Mouse (Mus musculus) kidney, adult 2 months (tissue): ENCODE results near the gene Gm42674. TPM values are rescaled to one million over a fixed set of nuclear protein-coding genes. Genes with fewer than 3 reads are reported as not detected.

Source experiments
- DNase-seq: peaks from one replicate; pipeline ENCODE4 v3.0.0; 2021
- H3K27ac ChIP-seq: fragments of 200-500 bp; 2 replicates; pipeline ENCODE4 v1.5.1; 2012; ENCODE audit warnings: low read depth, low read length, control low read depth, inconsistent platforms; ENCODE audit not compliant: insufficient read depth
- H3K27me3 ChIP-seq: fragments of 200-500 bp; replicated peaks from 2 replicates; pipeline ENCODE4 v1.6.1; 2012; ENCODE audit warnings: mild to moderate bottlenecking, moderate library complexity, low read length, inconsistent platforms; ENCODE audit not compliant: control insufficient read depth, insufficient read depth
- H3K36me3 ChIP-seq: fragments of 200-500 bp; 2 replicates; pipeline ENCODE4 v1.6.1; 2012; ENCODE audit warnings: mild to moderate bottlenecking, moderate library complexity, low read length, inconsistent platforms; ENCODE audit not compliant: control insufficient read depth, insufficient read depth
- H3K4me1 ChIP-seq: fragments of 200-500 bp; 2 replicates; pipeline ENCODE4 v1.6.1; 2011; ENCODE audit warnings: low read length; ENCODE audit not compliant: control insufficient read depth, insufficient read depth
- H3K4me3 ChIP-seq: fragments of 200-500 bp; 2 replicates; pipeline ENCODE4 v1.5.1; 2011; ENCODE audit warnings: mild to moderate bottlenecking, low read depth, low read length, control low read depth; ENCODE audit not compliant: insufficient read depth
- CTCF ChIP-seq: fragments of 200-500 bp; conservative IDR thresholded peaks from 2 replicates; pipeline ENCODE4 v1.5.1; 2011; ENCODE audit warnings: low read depth, mild to moderate bottlenecking, control low read depth, low read length, moderate library complexity, mixed read lengths; ENCODE audit not compliant: insufficient read depth, insufficient read length
- POLR2A ChIP-seq: fragments of 200-500 bp; IDR thresholded peaks from one replicate; pipeline ENCODE4 v1.6.1; 2011; ENCODE audit warnings: low read depth, low read length, control low read depth
- WGBS: fragments of 180-500 bp; shearing (Covaris S2); methylation state at CpG from one replicate; pipeline ENCODE4 v1.1.7; 2018; 5-methylcytosine and 5-hydroxymethylcytosine counted together
- polyA plus RNA-seq: library from polyadenylated mRNA; depleted of rRNA; stranded (reverse); fragments of >200 nt; gene quantifications from 2 replicates; pipeline ENCODE4 v1.2.3, GENCODE M21; 2012

The Gm42674 gene
- polyA plus RNA-seq, 1 experiment = not detected

DNA sequence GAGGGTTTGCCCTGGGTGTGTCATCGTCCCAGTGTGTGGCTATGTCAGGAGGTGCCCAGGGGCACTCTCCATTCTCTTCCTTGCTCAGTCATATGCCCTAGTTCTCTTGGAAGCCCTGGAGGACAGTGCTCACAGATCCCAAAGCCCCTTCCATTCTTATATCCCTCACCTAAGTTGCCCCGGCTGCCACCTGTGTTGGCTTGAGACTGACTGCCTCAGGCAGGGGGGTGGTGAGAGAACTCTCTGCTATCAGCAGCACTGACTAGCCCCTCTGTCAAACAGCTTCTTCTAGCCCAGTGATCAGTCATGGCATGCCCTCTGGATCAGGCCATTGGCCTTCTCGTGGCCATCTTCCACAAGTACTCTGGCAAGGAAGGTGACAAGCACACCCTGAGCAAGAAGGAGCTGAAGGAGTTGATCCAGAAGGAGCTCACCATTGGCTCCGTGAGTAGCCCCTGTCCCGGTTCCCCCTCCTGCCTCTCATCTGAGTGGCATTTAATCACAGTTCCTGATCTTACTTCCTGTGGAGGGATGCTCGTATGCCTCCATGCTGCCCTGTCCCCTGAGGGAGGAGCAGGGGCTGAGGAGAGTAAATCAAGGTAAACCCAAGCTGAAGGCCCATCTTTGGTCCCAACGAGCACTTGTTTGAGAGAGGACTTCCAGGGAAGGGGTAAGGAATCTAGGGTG, 11.9 kb downstream of the Gm42674 start:
- DNase-seq = no peak
- H3K4me3 ChIP-seq = peak overlapping the region; percentile 63

DNA sequence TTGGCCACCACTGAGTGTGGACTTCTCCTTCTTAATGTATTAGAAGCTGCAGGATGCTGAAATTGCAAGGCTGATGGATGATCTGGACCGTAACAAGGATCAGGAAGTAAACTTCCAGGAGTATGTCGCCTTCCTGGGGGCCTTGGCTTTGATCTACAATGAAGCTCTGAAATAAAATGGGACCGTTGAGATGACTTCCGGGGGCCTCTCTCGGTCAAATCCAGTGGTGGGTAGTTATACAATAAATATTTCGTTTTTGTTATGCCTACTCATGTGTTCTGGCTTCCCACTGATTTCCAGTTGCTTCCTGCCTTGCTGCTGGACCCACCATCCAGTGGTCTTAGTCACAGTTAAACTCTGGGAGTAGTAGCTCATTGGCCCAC, 12.4 kb downstream of the Gm42674 start:
- no peaks in the 10 kb centered on the region for H3K4me1 ChIP-seq
- no peaks in the 10 kb centered on the region for H3K27me3 ChIP-seq
- no peak for TF ChIP-seq POLR2A
- TF ChIP-seq CTCF = no peak
- H3K4me3 ChIP-seq = peak overlapping the region; percentile 63
- no peaks in the 10 kb centered on the region for H3K36me3 ChIP-seq
- peak overlapping the region; percentile 73; the same call in 1 of the 2 replicates for H3K27ac ChIP-seq
- 69% methylated on average over 6 of the region's 6 CpGs for WGBS
- no peak for DNase-seq

More for the DNA sequence above, 11.9 kb downstream of the Gm42674 start:
- Histone ChIP-seq H3K27ac (peak overlapping the region; percentile 73), H3K4me1 (no peaks in the 10 kb centered on the region), H3K36me3 (no peaks in the 10 kb centered on the region), H3K27me3 (no peaks in the 10 kb centered on the region)
- WGBS = 52% methylated on average over 7 of the region's 7 CpGs
- TF ChIP-seq CTCF (no peak), POLR2A (no peak)

DNA sequence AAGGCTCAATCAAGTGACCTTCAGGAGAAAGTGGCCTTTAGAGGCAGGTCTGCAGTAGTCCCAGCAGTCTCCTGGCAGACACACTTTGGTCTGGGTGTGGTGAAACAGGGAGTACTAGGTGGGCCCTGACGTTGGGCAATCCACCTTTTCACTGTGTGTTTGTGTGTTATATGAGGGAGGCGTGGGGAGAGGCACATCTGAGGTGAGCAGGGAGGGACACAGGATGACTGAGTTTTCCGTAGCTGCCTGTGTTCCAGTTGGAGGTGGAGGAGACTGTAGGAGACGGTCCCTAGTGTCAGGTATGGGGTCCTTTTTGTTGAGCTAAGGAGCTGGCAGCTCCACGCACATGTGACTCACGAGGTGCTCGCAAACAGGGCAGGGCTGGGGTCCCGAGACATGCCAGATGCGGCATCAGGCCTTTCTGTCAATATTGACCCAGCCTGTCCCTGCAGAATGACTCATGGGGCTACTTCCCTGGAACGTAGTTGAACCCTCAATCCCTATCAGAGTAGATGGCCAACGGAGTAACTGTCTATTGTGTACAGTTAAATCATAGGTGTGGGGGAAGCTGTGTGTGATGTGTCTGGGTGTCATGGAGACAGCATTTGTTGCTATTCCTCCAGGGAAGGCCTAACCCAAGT, 13.0 kb downstream of the Gm42674 start:
- DNase-seq = no peak
- Histone ChIP-seq H3K36me3 (no peaks in the 10 kb centered on the region), H3K27me3 (no peaks in the 10 kb centered on the region), H3K27ac (no peak overlapping the region), H3K4me3 (0 out of 2 replicates have a peak overlapping the region, but pooled peaks have one; percentile 2), H3K4me1 (no peaks in the 10 kb centered on the region)
- TF ChIP-seq POLR2A (no peak), CTCF (no peak)
- WGBS = 76% methylated on average over 11 of the region's 11 CpGs

DNA sequence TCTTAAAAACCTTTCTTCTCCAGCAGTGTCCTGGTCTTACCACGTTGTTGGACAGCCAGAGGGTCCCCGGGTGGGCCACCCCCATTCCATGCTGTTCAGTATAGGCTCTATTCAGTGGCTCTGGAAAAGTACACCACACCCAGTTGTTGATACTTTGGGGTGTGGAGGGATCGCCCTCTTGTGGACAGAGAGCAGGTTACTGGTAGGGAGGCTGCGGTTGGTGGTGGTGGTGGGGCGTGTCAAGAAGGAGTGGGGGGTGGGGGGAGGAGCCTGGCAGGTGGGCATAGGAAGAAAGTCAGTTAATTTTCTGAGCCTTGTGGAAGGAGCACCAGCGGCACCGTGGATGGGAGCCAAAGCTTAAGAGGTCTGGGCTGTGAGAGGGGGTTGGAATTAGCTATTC, 13.7 kb downstream of the Gm42674 start:
- H3K27ac ChIP-seq = no peak overlapping the region
- 0 out of 2 replicates have a peak overlapping the region, but pooled peaks have one; percentile 2 for H3K4me3 ChIP-seq
- TF ChIP-seq POLR2A (no peak), CTCF (peak; percentile 78)
- no peaks in the 10 kb centered on the region for H3K36me3 ChIP-seq
- no peaks in the 10 kb centered on the region for H3K4me1 ChIP-seq
- DNase-seq = peak; percentile 84
- H3K27me3 ChIP-seq = no peaks in the 10 kb centered on the region
- WGBS = 7% methylated on average over 7 of the region's 7 CpGs

DNA sequence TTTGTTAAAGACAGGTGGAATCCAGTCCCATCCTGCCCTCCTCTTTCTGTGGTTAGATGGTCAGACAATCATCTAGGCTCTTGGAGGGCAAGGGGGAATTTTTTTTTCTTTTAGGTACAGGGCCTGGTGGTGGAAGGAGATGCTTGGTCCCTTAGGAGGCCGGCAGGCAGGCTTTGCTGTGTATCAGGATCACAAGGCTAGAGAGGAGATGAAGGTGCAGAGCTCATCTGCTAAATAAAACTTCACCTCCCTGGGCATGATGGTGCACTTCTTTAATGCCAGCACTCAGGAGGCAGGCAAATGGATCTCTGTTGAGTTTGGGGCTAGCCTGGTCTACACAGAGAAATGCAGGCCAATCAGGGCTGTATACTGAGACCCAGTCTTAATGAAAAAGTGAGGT, 14.2 kb downstream of the Gm42674 start:
- no peak overlapping the region for H3K4me3 ChIP-seq
- WGBS = 64% methylated on average over 1 of the region's 1 CpGs

DNA sequence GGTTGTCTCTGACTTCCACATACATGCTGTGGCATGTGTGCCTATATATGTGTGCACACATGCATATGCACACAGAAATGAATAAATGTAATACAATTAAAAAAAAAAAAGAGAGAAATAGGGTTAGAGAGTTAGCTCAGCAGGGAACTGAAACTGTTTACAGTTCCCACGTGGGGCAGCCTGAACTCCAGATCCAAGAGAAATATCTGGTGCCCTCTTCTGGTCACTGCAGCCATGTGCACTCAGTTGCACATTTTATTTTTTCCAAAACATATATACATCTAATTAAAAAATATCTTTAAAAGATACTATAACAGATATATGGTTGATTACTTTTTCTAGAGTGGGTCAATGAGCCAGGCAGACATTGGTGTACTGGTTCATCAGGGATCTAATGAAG, 15.9 kb downstream of the Gm42674 start:
- 30% methylated on average over 1 of the region's 1 CpGs for WGBS
- DNase-seq = no peak
- Histone ChIP-seq H3K36me3 (no peaks in the 10 kb centered on the region), H3K4me3 (no peak overlapping the region), H3K27ac (no peak overlapping the region), H3K27me3 (no peaks in the 10 kb centered on the region), H3K4me1 (no peaks in the 10 kb centered on the region)
- TF ChIP-seq POLR2A = no peak
- TF ChIP-seq CTCF = 0 out of 2 replicates have a peak, but pooled peaks have one; percentile 6

More for the DNA sequence above, 14.2 kb downstream of the Gm42674 start:
- no peak for TF ChIP-seq CTCF
- TF ChIP-seq POLR2A = no peak
- no peak overlapping the region for H3K27ac ChIP-seq
- H3K27me3 ChIP-seq = no peaks in the 10 kb centered on the region
- no peak for DNase-seq
- no peaks in the 10 kb centered on the region for H3K36me3 ChIP-seq
- no peaks in the 10 kb centered on the region for H3K4me1 ChIP-seq

DNA sequence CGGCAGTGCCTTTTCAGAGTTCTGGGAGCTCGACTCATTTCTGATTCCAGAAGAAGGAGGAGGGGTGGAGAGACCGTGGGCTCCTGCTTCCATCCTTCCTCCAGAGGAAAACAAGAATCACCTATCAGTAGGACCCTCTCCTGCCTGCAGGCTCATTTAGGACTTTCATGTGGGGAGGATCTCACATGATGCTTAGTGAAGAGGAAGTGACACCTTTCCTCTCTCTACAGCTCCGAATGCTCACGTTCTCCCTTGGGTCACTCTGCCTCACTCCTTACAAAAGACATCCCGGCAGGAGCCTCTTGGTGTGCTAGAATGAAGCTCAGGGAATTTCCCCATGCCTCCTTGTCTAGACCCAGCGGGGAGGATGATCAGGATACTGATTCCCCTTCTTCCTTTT, 19.8 kb downstream of the Gm42674 start:
- no peak for DNase-seq
- Histone ChIP-seq H3K4me1 (no peaks in the 10 kb centered on the region), H3K27me3 (no peaks in the 10 kb centered on the region), H3K36me3 (no peaks in the 10 kb centered on the region), H3K4me3 (no peak overlapping the region), H3K27ac (no peak overlapping the region)
- WGBS = 57% methylated on average over 7 of the region's 7 CpGs
- TF ChIP-seq POLR2A = no peak
- no peak for TF ChIP-seq CTCF
